Mouse (Mus musculus): ENCODE results near the gene Nek2. TPM values are rescaled to one million over a fixed set of nuclear protein-coding genes. Genes with fewer than 3 reads are reported as not detected.
A peak's percentile ranks its signal among the peaks of the same experiment; 100 is the strongest.

Gene Nek2
- total and polyA plus RNA-seq, 2 experiments = 0.28 to 0.46 TPM

DNA sequence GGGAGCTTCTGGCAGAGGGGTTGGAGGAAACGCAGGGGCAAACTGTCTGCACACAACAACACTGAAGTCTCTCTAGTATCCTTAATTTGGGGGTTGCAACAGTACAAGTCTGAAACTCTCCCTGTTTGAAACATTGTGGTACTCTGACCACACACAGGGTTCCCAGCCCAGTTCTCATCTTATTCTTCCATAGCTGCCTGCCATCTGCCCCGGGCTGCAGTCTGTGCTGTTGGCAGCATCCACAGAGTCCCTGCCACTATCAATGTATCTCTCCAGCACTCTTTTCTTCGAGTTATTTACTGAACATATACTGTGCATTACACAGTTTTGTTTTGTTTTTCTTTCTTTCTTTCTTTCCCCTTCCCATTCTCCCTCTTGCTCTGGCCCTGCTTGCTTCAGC is 4.6 kb upstream of the Nek2 start:
- no peak overlapping the region for H3K27ac ChIP-seq (replicated peaks; ENCODE audit: insufficient read depth, low read depth, low read length)
- no peaks in the 10 kb centered on the region for H3K27me3 ChIP-seq (ENCODE audit: control insufficient read depth, insufficient read depth, low read length)
- H3K4me1 ChIP-seq (ENCODE audit: control insufficient read depth, insufficient read depth, low read length) = no peaks in the 10 kb centered on the region; the same call in 1 of the 2 replicates
- WGBS = 91% methylated on average over 3 of the region's 3 CpGs
- no peak for DNase-seq (ENCODE audit: extremely low read depth, low read depth, low spot score)
- H3K4me3 ChIP-seq (ENCODE audit: insufficient read depth, low read depth, low read length) = no peak overlapping the region
- no peaks in the 10 kb centered on the region for H3K79me2 ChIP-seq (ENCODE audit: control insufficient read depth, insufficient read depth, low read length)
- no peaks in the 10 kb centered on the region for H3K36me3 ChIP-seq (ENCODE audit: control insufficient read depth, insufficient read depth, low read length)
- TF ChIP-seq CTCF (IDR thresholded peaks at IDR 0.05; ENCODE audit: low read depth, low read length) (no peak), POLR2A (IDR thresholded peaks at IDR 0.05; ENCODE audit: extremely low read depth, insufficient read depth, low read length) (no peak)
- H3K9ac ChIP-seq (ENCODE audit: low read depth, low read length) = no peak overlapping the region

DNA sequence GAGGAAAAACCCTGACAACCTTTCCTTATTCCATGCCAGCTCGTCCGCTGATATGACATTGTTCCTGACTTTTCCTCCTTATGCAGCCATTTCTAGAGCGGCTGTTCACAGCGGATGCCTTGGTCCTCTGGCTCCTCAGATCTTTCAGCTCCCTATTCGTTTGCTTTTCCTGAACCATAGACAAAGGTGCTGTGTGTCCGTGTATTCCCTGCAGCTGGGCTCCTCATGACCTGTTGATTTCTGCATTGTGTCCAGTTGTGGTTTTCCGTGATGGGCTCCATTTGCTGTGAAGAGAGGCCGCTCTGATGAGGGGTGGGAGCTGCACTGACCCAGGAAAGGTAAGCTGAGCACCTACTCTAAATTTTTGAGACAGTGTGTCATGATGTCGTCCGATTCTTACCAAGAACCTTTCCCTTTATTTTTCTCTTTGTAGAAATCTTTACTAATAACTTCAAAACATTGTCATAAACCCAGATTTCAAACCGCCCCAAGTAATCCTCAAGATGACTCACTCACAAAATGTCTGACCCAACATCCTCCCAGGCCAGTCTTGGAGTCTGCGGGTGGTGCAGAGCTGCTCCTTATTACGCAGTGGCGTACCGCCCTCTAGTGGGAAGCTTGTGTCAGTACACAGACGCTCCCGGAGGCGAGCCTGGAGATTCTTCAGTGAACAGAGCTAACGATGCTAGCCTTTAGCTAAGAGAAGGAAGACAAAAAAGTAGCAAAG is 3.7 kb upstream of the Nek2 start:
- no peak overlapping the region for H3K4me3 ChIP-seq (ENCODE audit: insufficient read depth, low read depth, low read length)
- H3K36me3 ChIP-seq (ENCODE audit: control insufficient read depth, insufficient read depth, low read length) = no peaks in the 10 kb centered on the region
- TF ChIP-seq POLR2A (IDR thresholded peaks at IDR 0.05; ENCODE audit: extremely low read depth, insufficient read depth, low read length) (no peak), CTCF (IDR thresholded peaks at IDR 0.05; ENCODE audit: low read depth, low read length) (peak; percentile 99)
- no peaks in the 10 kb centered on the region for H3K27me3 ChIP-seq (ENCODE audit: control insufficient read depth, insufficient read depth, low read length)
- H3K4me1 ChIP-seq (ENCODE audit: control insufficient read depth, insufficient read depth, low read length) = peaks cover 2% of the 10 kb centered on the region; the same call in 1 of the 2 replicates
- WGBS = 36% methylated on average over 19 of the region's 19 CpGs
- no peak overlapping the region for H3K27ac ChIP-seq (replicated peaks; ENCODE audit: insufficient read depth, low read depth, low read length)
- H3K79me2 ChIP-seq (ENCODE audit: control insufficient read depth, insufficient read depth, low read length) = no peaks in the 10 kb centered on the region
- H3K9ac ChIP-seq (ENCODE audit: low read depth, low read length) = no peak overlapping the region
- DNase-seq (ENCODE audit: extremely low read depth, low read depth, low spot score) = peak; percentile 51

DNA sequence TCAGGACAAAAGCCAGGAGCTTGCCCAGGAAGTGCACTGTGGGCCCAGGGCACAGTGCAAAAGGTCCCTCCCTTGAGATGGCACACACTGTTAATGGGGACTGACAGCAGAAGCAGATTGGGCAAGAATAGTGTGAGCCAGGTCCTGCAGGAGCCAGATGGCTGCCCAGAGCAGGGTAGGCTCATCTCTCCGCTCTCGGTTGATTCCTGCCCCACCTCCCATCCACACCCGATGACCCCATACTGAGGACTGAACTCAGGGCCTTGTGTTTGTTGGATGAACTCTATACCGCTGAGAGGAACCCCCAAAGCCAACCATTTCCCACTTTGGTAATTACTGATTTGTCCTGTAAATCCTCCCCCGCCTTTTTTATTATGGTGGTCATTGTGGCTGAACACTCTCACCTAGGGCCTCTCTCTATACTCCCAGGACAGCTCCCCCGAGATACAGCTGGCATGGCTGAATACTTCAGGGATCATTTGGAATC is 3.1 kb upstream of the Nek2 start:
- Histone ChIP-seq H3K4me3 (ENCODE audit: insufficient read depth, low read depth, low read length) (no peak overlapping the region), H3K79me2 (ENCODE audit: control insufficient read depth, insufficient read depth, low read length) (no peaks in the 10 kb centered on the region), H3K27me3 (ENCODE audit: control insufficient read depth, insufficient read depth, low read length) (no peaks in the 10 kb centered on the region), H3K36me3 (ENCODE audit: control insufficient read depth, insufficient read depth, low read length) (no peaks in the 10 kb centered on the region), H3K9ac (ENCODE audit: low read depth, low read length) (no peak overlapping the region), H3K27ac (replicated peaks; ENCODE audit: insufficient read depth, low read depth, low read length) (no peak overlapping the region), H3K4me1 (ENCODE audit: control insufficient read depth, insufficient read depth, low read length) (peaks cover 2% of the 10 kb centered on the region; the same call in 1 of the 2 replicates)
- 51% methylated on average over 6 of the region's 6 CpGs for WGBS
- no peak for TF ChIP-seq POLR2A (IDR thresholded peaks at IDR 0.05; ENCODE audit: extremely low read depth, insufficient read depth, low read length)
- TF ChIP-seq CTCF (IDR thresholded peaks at IDR 0.05; ENCODE audit: low read depth, low read length) = no peak
- no peak for DNase-seq (ENCODE audit: extremely low read depth, low read depth, low spot score)

DNA sequence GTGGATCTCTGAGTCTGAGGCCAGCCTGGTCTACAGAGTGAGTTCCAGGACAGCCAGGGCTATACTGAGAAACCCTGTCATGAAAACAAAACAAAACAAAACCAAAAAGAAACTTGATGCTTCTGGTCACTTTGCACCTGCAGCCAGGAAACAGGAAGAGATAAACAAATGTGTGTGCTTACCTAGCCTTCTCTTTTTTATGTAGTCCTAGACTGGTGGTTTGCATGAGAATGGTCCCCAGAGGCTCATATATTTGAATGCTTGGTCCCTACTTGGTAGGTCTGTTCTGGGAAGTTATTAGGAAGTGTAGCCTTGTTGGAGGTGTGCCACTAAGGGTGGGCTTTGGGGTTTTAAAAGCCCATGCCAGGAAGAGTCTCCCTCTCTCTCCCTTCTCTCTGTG is 2.2 kb upstream of the Nek2 start:
- Histone ChIP-seq H3K4me3 (ENCODE audit: insufficient read depth, low read depth, low read length) (no peak overlapping the region), H3K79me2 (ENCODE audit: control insufficient read depth, insufficient read depth, low read length) (no peaks in the 10 kb centered on the region), H3K4me1 (ENCODE audit: control insufficient read depth, insufficient read depth, low read length) (peaks cover 2% of the 10 kb centered on the region; the same call in 1 of the 2 replicates), H3K27me3 (ENCODE audit: control insufficient read depth, insufficient read depth, low read length) (no peaks in the 10 kb centered on the region), H3K36me3 (ENCODE audit: control insufficient read depth, insufficient read depth, low read length) (no peaks in the 10 kb centered on the region), H3K9ac (ENCODE audit: low read depth, low read length) (no peak overlapping the region), H3K27ac (replicated peaks; ENCODE audit: insufficient read depth, low read depth, low read length) (no peak overlapping the region)
- DNase-seq (ENCODE audit: extremely low read depth, low read depth, low spot score) = no peak
- no peak for TF ChIP-seq CTCF (IDR thresholded peaks at IDR 0.05; ENCODE audit: low read depth, low read length)
- TF ChIP-seq POLR2A (IDR thresholded peaks at IDR 0.05; ENCODE audit: extremely low read depth, insufficient read depth, low read length) = no peak

DNA sequence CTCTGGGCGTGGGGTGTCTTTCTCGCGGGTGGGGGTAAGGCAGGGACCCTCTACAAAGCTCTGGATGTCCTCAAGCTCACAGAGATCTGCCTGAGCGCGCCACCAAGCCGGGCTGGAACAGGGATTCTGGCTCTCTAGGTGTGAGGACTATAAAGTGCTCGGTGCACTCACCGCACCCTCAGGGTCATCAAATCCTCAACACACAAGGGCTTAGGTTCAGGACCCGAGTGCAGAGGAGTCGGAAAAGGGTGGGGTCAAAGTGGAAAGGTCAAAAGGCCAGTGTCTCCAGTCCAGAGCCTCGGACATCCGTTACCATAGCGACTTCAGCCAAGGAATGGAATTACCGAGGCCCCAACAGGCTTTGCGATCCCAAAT is 306 bp upstream of the Nek2 start:
- Histone ChIP-seq H3K36me3 (ENCODE audit: control insufficient read depth, insufficient read depth, low read length) (no peaks in the 10 kb centered on the region), H3K4me3 (ENCODE audit: insufficient read depth, low read depth, low read length) (peak overlapping the region; percentile 59), H3K27ac (replicated peaks; ENCODE audit: insufficient read depth, low read depth, low read length) (no peak overlapping the region), H3K4me1 (ENCODE audit: control insufficient read depth, insufficient read depth, low read length) (peaks cover 2% of the 10 kb centered on the region; the same call in 1 of the 2 replicates), H3K27me3 (ENCODE audit: control insufficient read depth, insufficient read depth, low read length) (no peaks in the 10 kb centered on the region), H3K9ac (ENCODE audit: low read depth, low read length) (no peak overlapping the region), H3K79me2 (ENCODE audit: control insufficient read depth, insufficient read depth, low read length) (no peaks in the 10 kb centered on the region)
- TF ChIP-seq POLR2A (IDR thresholded peaks at IDR 0.05; ENCODE audit: extremely low read depth, insufficient read depth, low read length) (no peak), CTCF (IDR thresholded peaks at IDR 0.05; ENCODE audit: low read depth, low read length) (no peak)
- 7% methylated on average over 15 of the region's 15 CpGs for WGBS
- no peak for DNase-seq (ENCODE audit: extremely low read depth, low read depth, low spot score)

DNA sequence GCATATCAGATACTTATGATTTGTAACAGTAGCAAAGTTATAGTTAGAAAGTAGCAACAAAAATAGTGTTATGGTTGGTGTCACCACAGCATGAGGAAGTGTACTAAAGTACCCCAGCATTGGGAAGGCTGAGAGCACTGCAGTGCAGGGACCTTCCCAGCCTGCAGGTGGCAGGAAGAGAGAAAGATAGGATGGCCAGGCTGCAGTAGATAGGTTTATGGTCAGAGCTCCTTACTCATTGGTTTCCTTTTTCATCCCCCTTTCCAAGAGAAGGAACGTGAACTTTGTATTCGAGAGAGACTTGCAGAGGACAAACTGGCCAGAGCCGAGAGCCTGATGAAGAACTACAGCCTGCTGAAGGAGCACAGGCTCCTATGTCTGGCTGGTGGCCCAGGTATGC is 7.9 kb downstream of the Nek2 start:
- no peak for TF ChIP-seq POLR2A (IDR thresholded peaks at IDR 0.05; ENCODE audit: extremely low read depth, insufficient read depth, low read length)
- TF ChIP-seq CTCF (IDR thresholded peaks at IDR 0.05; ENCODE audit: low read depth, low read length) = peak; percentile 47
- H3K27me3 ChIP-seq (ENCODE audit: control insufficient read depth, insufficient read depth, low read length) = no peaks in the 10 kb centered on the region

More for the DNA sequence above, 7.9 kb downstream of the Nek2 start:
- Histone ChIP-seq H3K9ac (ENCODE audit: low read depth, low read length) (no peak overlapping the region), H3K4me3 (ENCODE audit: insufficient read depth, low read depth, low read length) (no peak overlapping the region), H3K36me3 (ENCODE audit: control insufficient read depth, insufficient read depth, low read length) (no peaks in the 10 kb centered on the region), H3K4me1 (ENCODE audit: control insufficient read depth, insufficient read depth, low read length) (no peaks in the 10 kb centered on the region), H3K27ac (replicated peaks; ENCODE audit: insufficient read depth, low read depth, low read length) (no peak overlapping the region), H3K79me2 (ENCODE audit: control insufficient read depth, insufficient read depth, low read length) (no peaks in the 10 kb centered on the region)
- WGBS = 84% methylated on average over 3 of the region's 3 CpGs
- DNase-seq (ENCODE audit: extremely low read depth, low read depth, low spot score) = no peak
